Comparison of ENCODE assay signal across 9 mouse cellular contexts in genomic region chr13:84398476-84399344, GRCm38 (mm10).
DNase-seq lines count a peak whose midpoint lies in the region; ATAC-seq lines count a peak whose summit lies in the region.
"Had no signal": no experiment of that assay in that cellular context is flagged by ENCODE, and none has a peak within 500 bp of the region (broad histone marks: within the 10 kb centered on the region; RNA-seq: fewer than 3 reads in every experiment).

No protein-coding gene starts in this region.

- 22% methylated on average over 7 of the region's 7 CpGs for WGBS in hindbrain, embryonic 13.5 days
- WGBS in neural tube, embryonic 11.5 days: 24% methylated on average over 7 of the region's 7 CpGs

- ATAC-seq in hindbrain, embryonic 13.5 days (ENCODE audit: low FRiP score): peak; percentile 91
- peak; percentile 92 for ATAC-seq in neural tube, embryonic 11.5 days (ENCODE audit: insufficient read depth, low FRiP score, low TSS enrichment)

- H3K4me1 ChIP-seq in hindbrain, embryonic 13.5 days (replicated peaks): peaks cover 22% of the 10 kb centered on the region
- H3K4me1 ChIP-seq in neural tube, embryonic 11.5 days (ENCODE audit: control insufficient read depth, insufficient read depth, low read length): peaks cover 15% of the 10 kb centered on the region
- H3K4me1 ChIP-seq: liver, embryonic 15.5 days had no signal

- H3K4me3 ChIP-seq in hindbrain, embryonic 13.5 days: no peak overlapping the region
- H3K4me3 ChIP-seq in neural tube, embryonic 11.5 days (ENCODE audit: low read depth, low read length): no peak overlapping the region
- H3K4me3 ChIP-seq: liver, embryonic 15.5 days had no signal

- peak overlapping the region; percentile 84 for H3K27ac ChIP-seq in hindbrain, embryonic 13.5 days
- peak overlapping the region; percentile 60 for H3K27ac ChIP-seq in neural tube, embryonic 11.5 days (ENCODE audit: low read depth, low read length)
- H3K27ac ChIP-seq: liver, embryonic 15.5 days had no signal

- H3K27me3 ChIP-seq in hindbrain, embryonic 13.5 days: no peaks in the 10 kb centered on the region
- no peaks in the 10 kb centered on the region for H3K27me3 ChIP-seq in neural tube, embryonic 11.5 days (ENCODE audit: control insufficient read depth, insufficient read depth, low read length)
- H3K27me3 ChIP-seq: liver, embryonic 15.5 days had no signal

- no peak overlapping the region for H3K9ac ChIP-seq in hindbrain, embryonic 13.5 days
- H3K9ac ChIP-seq in neural tube, embryonic 11.5 days (ENCODE audit: low read length): no peak overlapping the region
- H3K9ac ChIP-seq: liver, embryonic 15.5 days had no signal

- no peak overlapping the region for H3K4me2 ChIP-seq in hindbrain, embryonic 13.5 days
- H3K4me2 ChIP-seq in neural tube, embryonic 11.5 days (ENCODE audit: low read depth): no peak overlapping the region
- H3K4me2 ChIP-seq: liver, embryonic 15.5 days had no signal

- DNase-seq in T-cell, adult 2 months (ENCODE audit: low spot score): peak; percentile 41
- DNase-seq in embryo, embryonic 10 days (ENCODE audit: low spot score): peak; percentile 57
- DNase-seq in neural tube, embryonic 11.5 days (ENCODE audit: low spot score): peak; percentile 68
- DNase-seq in urinary bladder, postnatal 10 days (ENCODE audit: low spot score): no peak
- no peak for DNase-seq in spleen, adult 12 weeks (ENCODE audit: low spot score)
- no peak for DNase-seq in left cerebral cortex, adult 9 months (ENCODE audit: low spot score in 2 of 2)
- DNase-seq: heart, adult 18-20 months had no signal

- no peaks in the 10 kb centered on the region for H3K9me3 ChIP-seq in hindbrain, embryonic 13.5 days
- H3K9me3 ChIP-seq in neural tube, embryonic 11.5 days (ENCODE audit: control insufficient read depth, low read length): no peaks in the 10 kb centered on the region
- H3K9me3 ChIP-seq: liver, embryonic 15.5 days had no signal

- no peaks in the 10 kb centered on the region for H3K36me3 ChIP-seq in hindbrain, embryonic 13.5 days
- H3K36me3 ChIP-seq in neural tube, embryonic 11.5 days (ENCODE audit: control insufficient read depth, insufficient read depth, low read length): no peaks in the 10 kb centered on the region
- H3K36me3 ChIP-seq: liver, embryonic 15.5 days had no signal

Comparison
In these comparisons a context has a peak if more than half of its experiments do, and no peak if none do; other contexts are left out.
1. DNase-seq: peak in T-cell, adult 2 months (single experiment), embryo, embryonic 10 days (single experiment) and neural tube, embryonic 11.5 days (single experiment); none in urinary bladder, postnatal 10 days (single experiment), spleen, adult 12 weeks (single experiment) and left cerebral cortex, adult 9 months (0 of 2).